Mouse (Mus musculus) olfactory bulb, adult 2 months (tissue): ENCODE results near the gene Rab20.

Source experiments
- CTCF ChIP-seq: fragments of 200-500 bp; IDR thresholded peaks from 2 replicates; pipeline ENCODE4 v1.5.1; 2012; ENCODE audit warnings: low read depth, mild to moderate bottlenecking, low read length, moderate library complexity; ENCODE audit not compliant: insufficient read depth
- POLR2A ChIP-seq: fragments of 200-500 bp; IDR thresholded peaks from 2 replicates; pipeline ENCODE4 v1.6.1; 2012; ENCODE audit warnings: mild to moderate bottlenecking, low read depth, low read length, moderate library complexity; ENCODE audit not compliant: insufficient read depth

DNA sequence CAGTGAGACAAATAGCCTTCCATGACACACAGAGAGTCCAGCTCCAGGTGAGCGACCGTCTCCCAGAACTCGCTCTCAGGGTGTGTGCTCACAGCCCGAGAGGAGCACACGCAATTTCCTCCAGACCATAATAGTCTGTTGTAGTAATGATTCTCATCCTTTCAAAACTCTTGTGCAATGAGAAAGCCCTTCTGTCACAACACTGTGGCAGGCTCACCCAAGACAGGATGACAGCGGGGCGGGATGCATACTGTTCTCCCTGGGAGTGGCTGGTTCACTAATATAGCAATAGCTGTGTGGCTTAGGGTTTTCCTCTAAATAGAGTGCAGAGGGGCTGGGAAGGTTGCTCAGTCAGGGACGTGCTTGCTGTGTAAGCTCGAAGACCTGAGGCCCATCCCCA is 74.7 kb downstream of the Rab20 start:
- TF ChIP-seq POLR2A (no peak), CTCF (no peak)
